Mouse (Mus musculus): ENCODE measurements at regions not wholly inside any gene's neighbourhood (a gene's known extent, or its start where the extent isn't known, plus 50 kb on each side); places are given as distances from the start of the nearest gene placed in this dataset.

- TF ChIP-seq FLI1 (IDR thresholded peaks at IDR 0.05; ENCODE audit: low read length) (no peak), GATA1 (IDR thresholded peaks at IDR 0.05; ENCODE audit: borderline replicate concordance, low read length) (no peak)
Observed at GRCm38 (mm10) chr19:14684669-14685068, 86.8 kb upstream of the Tle4 start.

Data from megakaryocyte, embryonic 14.5 days (primary cell).